Mouse (Mus musculus) urinary bladder, postnatal 25 days (tissue): Measurements from ENCODE around the gene Stk17b.

ENCODE experiments used
- DNase-seq: peaks from one replicate; pipeline ENCODE4 v3.0.0; 2022; ENCODE audit warnings: low spot score

Stk17b gene

GRCm38 (mm10) chr1:53784721-53785418 lies at the start of gene Stk17b:
Gene Stk17b (minus strand): TSS chr1:53785224.
- DNase-seq, result peak; percentile 89

GRCm38 (mm10) chr1:53830286-53830685 lies 45.3 kb upstream of the Stk17b start:
- no peak for DNase-seq

- DNase-seq, result no peak
Observed at GRCm38 (mm10) chr1:53829089-53829488, 44.1 kb upstream of the Stk17b start.

DNA sequence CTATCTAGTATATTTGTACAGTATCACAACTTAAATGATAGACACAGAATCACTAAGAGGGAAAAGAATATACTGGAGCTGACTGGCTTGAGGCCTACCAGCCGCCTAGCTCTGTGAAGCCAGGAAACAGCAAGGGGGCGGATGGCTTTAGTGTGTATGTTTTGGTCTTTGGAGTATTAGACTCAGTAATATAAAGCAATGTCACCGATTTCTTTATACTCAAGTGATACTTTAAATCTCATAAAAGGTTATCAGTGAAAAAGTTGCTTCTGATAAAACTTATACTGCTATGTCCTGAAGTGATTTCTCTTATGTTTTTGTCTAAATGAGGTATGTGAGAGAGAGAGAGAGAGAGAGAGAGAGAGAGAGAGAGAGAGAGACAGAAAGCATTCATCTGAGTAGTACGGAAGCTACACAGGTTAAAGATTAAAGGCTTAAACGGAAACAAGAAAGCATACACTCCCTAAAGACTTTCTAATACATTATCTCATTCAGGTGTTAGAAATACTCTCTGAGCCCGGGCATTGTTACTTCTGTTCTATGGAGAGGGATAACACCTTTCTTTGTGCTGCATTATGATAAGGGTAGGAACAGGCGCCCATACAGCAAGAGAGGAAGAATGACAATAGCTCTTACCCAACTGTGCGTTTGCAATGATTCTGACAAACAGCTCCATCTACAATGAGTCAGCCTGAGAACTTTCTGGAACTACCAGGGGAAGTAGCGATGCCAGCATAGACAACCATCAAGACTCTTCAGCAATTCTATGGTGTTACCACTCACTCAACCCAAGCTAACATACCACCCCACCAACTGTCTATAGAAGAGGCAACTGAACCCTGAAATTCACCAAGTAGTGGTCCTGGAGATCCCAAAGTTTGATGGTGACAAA lies 39.7 kb upstream of the Stk17b start:
- no peak for DNase-seq

DNA sequence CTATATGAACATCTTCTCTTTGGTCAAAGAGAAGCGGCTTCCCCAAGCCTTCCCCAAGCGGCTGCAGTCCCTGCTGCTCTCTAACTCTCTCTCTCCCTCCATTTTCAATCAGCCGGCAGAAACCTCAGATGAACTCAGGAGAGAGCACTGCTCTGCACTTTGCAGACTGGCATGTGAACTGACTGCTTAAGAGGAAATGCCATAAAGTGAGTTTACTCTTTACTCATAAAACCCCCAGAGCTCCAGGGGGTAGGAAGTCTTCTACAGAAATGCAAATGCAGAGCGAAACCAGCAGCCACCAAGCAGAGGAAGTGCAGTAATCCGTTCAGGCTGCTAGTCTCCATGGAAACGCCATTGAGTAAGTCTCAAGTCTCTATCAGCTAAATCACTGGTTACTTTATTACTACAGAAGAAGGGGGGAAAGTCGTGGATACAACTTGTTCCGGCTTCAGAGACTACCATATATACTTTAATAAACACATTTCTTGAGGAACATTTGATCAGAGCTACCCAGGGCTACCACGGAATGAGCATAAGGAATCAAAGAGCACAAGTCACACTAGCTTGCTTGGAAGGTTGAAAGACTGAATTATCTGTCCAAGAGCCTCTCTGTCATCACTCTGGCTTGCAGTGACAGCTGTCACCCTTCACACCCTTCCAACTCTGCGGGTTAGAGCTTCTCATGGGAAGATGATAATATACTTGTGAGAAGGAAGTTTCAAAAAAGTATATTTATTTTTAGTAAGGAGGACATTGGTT lies 38.8 kb upstream of the Stk17b start:
- DNase-seq, result no peak

DNA sequence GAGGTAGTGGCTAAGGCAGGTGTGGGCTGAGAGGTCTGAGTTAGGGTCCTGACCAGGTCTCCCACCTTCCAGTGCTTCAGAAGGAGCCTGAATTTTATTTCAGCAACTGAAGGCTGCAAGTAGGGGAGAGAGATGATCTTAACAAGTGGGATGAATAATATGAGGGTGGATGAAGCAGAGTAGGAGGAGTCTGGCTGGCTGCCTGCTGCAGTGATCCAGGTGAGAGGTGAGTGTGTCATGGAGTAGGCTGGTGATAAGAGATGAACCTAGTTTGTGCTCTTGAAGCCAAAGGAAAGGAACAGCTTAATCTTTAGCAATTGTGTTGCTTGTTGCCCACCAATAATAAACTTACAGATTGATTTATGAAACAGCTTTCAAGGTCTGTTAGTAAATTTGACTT lies 37.0 kb upstream of the Stk17b start:
- no peak for DNase-seq

GRCm38 (mm10) chr1:53820041-53820632 lies 35.1 kb upstream of the Stk17b start:
- no peak for DNase-seq

DNA sequence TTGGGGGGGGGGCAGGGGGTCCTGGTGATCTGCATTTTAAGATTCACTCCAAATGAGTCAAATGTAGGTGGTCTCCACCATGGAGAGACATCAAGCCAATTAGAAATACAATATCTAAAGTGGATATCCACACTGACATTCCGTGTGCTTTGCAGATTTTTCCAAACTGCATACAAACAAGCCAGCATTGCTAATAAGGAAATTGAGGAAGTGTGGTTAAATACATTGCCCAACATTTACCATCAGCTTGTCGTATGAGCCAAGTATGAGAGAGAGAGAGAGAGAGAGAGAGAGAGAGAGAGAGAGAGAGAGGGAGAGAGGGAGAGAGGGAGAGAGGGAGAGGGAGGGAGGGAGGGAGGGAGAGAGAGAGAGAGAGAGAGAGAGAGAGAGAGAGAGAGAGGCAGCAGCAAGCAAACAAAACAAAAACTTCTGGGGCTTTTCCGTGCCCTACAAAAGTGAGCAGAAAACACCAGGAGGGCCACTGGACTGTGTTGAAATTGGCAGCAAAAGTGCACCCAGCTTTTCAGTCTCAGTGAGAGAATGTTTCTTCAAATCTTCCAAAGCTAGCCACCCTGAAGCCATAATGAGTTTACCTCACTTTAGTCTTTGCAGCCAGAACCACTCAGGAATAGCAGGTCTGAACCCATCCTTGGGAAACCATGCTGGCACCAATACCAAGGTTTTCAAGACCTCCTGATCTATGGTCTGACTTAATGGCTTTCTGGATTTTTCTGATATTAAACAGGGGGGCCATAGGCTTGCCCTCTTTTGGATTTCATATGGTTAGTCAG lies 33.2 kb upstream of the Stk17b start:
- no peak for DNase-seq

DNA sequence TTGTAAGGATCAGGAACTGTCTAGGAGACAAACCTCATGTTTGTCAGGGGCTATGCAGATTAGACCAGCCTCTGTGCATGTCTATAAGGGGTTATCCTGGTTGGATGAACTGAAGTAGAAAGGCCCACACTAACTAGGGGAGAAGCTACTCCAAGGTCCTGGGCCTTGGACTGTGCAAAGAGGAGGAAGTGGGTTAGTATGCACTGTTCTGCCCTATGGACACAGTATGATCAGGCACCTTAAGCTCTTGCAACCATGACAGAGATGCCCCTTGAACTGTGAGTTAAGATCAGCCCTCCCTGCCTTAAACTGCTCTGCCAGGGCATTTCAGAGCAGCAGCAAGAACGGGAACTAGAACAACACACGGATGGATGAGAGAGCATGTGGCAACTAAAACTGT lies 31.3 kb upstream of the Stk17b start:
- no peak for DNase-seq

DNA sequence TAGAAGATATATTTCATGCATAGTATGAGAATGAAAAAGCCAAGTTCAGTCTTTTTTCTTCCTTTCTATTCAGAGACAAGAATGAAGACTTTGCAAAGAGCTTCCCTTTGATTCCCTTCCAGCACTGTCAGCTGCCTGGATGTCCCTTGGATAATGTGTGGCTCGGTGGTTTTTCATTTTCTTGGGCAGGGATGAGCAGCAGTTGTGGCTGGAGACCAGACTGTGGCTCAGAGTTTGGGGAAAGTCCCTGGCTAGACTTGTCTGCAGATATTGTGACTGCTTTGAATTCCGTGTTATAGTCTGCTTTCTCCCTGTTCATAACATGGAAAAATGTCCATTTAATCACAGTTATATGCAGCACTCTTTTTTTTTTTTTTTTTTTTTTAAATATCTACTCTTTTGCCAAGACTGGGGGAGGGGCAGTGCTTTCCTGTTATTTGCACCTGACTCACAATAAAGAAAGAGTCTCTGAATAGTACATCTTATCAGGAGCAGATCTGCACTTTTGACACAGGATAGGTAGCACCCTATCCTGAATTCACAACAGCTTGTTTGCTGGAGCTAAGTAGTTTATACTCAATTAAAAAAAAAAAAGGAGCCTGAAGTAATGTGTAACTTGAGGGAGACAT lies 29.2 kb upstream of the Stk17b start:
- DNase-seq, result no peak

DNA sequence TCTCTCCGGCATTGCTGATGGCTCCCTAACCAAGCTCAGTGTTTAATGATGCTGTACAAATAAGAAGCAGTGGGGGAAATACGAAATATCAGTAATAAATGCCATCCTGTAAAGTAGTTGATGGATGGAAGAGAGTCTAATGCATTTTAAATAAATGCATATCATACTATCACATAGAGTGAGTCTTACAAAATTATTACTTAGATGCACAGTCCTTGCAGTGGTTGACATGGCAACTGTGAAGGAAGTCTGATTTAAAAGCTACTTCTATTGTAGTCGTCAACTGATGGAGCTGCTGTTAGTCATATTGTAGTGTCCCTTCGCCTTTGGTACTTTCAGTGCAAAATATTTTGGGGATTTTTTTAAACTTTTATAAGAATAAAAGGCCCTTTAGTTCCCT lies 26.9 kb upstream of the Stk17b start:
- no peak for DNase-seq

DNA sequence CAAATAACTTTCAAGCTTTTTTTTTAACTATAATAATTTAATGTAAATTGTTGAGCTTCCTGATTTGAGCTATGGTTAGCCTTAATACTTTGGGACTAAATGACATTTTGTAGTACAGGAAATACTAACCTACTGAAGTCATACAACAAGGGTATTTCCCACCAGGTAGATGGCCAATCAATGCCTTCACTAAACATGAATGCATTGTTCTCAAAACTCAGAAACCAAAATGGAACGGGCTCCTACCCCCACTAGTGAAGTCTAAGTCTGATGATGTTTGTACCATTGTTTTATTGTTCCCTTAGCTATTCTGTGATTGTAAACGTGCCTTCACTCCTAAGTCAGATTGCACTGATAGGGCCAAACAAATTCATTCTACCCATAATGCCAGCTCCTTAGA lies 23.2 kb upstream of the Stk17b start:
- DNase-seq, result no peak

DNA sequence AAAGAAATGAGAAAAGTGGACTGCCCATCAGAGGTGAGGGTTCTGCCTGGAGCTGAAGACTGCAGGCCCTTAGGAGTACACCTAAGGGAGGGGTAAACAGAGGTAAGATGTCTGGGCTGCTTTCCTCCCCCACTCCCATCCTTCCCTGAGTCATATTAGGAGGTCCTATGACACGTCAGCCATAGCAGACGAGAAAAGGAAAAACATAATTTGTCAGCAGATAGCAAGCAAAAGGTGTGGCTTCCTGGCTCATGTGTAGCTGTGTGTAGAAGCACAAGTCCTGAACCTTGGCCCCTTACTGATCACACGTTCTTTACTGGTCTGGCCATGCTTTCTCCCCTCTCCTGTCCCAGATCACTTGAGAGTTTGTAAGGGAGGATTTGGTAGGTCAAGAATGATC lies 12.8 kb upstream of the Stk17b start:
- no peak for DNase-seq

- no peak for DNase-seq
Observed at GRCm38 (mm10) chr1:53797074-53797473, 12.1 kb upstream of the Stk17b start.

- DNase-seq, result no peak
Observed at GRCm38 (mm10) chr1:53796271-53796670, 11.2 kb upstream of the Stk17b start.

DNA sequence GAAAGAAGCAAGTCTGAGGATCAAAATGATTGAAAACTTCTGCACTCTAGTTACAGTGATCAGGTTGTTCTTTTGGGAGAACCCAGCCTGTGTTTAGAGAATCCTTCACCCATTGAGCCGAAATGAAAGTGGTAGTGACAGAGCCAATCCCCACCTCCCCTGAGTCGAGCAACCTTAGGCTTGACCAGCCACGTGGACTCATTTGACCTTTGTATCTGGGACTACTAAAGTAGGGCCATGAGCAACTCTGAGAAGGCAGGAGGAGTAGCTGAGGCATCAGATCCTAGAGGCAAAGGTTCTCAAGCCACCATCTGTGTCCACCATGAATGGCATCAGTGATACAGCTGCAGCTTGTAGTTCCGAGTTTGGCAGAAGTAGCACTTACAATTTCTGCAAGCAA lies 10.6 kb upstream of the Stk17b start:
- DNase-seq, result no peak

- DNase-seq, result no peak
Observed at GRCm38 (mm10) chr1:53795081-53795480, 10.1 kb upstream of the Stk17b start.

- no peak for DNase-seq
Observed at GRCm38 (mm10) chr1:53794279-53794678, 9.3 kb upstream of the Stk17b start.

DNA sequence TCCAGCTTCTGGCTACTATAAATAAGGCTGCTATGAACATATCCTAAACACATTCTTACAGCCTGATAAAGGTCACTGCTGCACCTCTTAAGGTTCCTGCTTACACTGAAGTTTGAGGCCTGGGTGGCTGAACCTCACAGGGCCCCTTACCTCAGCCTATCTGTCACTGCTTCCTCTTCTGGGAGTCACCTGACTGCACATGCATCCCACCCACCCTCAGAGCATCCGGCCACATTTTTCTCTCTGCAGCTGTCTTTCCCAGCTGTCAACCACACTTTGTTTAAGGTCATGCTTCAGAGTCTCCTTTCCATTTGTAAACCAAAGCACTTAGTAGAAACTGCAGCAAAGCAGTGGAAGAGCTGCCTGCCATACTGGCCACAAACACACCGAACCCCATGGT lies 6.3 kb upstream of the Stk17b start:
- no peak for DNase-seq

GRCm38 (mm10) chr1:53784291-53784720 lies 718 bp downstream of the Stk17b start:
- no peak for DNase-seq

GRCm38 (mm10) chr1:53782956-53783355 lies 2.1 kb downstream of the Stk17b start:
- no peak for DNase-seq
